Mouse (Mus musculus) urinary bladder, adult 2 months (tissue): ENCODE data around the gene Armh2. TPM values are rescaled to one million over a fixed set of nuclear protein-coding genes. Genes with fewer than 3 reads are reported as not detected.
"Not testable (repeated sequence)": the region's sequence is repeated elsewhere in the genome, so short reads cannot be mapped to it uniquely, and the experiment has no call there.

ENCODE experiments used
- DNase-seq: peaks from one replicate; pipeline ENCODE4 v3.0.0; 2022; ENCODE audit warnings: low spot score
- polyA plus RNA-seq: library from polyadenylated mRNA; depleted of rRNA; stranded (reverse); fragments of >200 nt; gene quantifications from 2 replicates; pipeline ENCODE4 v1.2.3, GENCODE M21; 2012; rRNA removed

Gene Armh2
- polyA plus RNA-seq, 1 experiment: not detected

GRCm38 (mm10) chr13:24757820-24758564 lies 17.0 kb downstream of the Armh2 start:
- DNase-seq: no peak

GRCm38 (mm10) chr13:24759451-24759850 lies 18.4 kb downstream of the Armh2 start:
- no peak for DNase-seq

- no peak for DNase-seq
Measured at GRCm38 (mm10) chr13:24760351-24760870, 19.4 kb downstream of the Armh2 start.

DNA sequence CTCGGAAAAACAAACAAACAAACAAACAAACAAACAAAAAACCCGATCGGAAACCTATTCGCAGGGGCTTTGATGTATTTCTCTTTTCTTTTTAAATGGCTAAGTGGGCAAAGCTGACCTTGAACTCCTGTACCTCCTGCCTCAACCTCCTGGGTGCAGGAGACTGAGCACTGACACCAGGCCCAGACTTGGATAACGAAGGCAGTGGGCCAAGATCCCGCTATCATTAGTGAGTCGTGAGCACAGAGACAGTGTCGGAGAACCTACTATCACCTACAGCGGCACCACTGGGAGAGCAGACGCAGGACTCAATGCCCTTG lies 20.0 kb downstream of the Armh2 start:
- DNase-seq: no peak

- peak; percentile 78 for DNase-seq
Measured at GRCm38 (mm10) chr13:24761403-24762227, 20.6 kb downstream of the Armh2 start, which contains the start of gene Gmnn. Gene Gmnn, minus strand, starts transcription at chr13:24761923.

- no peak for DNase-seq
Measured at GRCm38 (mm10) chr13:24762254-24762653, 21.2 kb downstream of the Armh2 start.

DNA sequence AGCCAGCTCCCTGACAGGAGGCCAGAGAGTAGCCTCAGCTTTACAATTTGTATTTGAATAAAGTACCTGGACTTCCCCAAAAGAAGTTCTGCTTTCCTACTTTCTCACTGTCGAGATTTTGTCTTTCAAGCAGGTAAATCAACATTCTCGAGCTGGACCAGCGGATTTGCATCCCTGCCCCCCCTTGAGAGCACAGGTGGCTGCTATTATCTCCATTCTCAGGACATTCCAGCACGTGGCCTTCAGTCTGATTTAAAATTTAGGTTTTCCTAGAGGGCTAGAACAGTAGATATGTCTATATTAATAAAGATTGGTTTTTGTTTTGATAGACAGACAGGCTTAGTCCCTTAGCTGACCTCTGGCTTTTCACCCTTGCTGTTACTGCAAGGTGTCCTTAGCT lies 26.8 kb downstream of the Armh2 start:
- not testable (repeated sequence) for DNase-seq

DNA sequence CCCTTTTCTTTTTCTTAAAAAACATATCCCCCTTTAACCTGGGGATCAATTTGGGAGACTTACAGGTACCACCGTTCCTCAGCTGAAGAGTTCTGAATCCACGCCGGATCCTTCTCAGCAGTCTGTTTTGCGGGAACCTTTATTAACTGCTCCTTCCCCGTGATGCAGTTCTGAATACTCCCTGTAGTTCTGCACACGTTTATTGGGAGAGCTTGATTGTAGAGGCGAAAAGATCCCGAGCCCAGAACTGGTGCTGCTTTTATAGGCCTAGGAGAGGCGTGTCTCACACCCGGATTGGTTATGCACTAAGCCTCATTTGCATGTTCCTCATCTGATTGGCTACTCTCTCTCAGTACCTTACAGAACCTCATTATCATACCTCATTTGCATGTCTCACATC lies 30.4 kb downstream of the Armh2 start:
- DNase-seq: not testable (repeated sequence)

GRCm38 (mm10) chr13:24776146-24776844 lies 35.3 kb downstream of the Armh2 start:
- DNase-seq: no peak

DNA sequence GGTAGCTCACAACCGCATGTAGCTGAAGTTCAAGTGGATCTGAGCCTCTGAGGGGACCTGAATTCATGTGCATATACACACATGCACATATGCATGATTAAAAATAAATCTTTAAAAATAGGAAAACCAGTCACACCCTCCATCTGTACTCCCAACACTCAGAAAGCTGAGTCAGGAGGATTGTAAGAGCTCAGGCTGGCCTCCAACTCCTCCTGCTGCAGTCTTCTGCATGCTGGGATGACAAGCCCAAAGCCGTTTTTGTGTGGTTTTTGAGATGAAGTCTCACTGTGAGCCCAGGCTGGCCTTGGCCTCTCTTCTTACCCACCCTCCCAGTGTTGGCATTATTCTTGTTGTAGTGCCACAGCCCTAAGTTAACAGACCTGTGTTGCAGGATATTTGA lies 37.0 kb downstream of the Armh2 start:
- no peak for DNase-seq

GRCm38 (mm10) chr13:24778706-24779380 lies 37.8 kb downstream of the Armh2 start:
- DNase-seq: no peak

DNA sequence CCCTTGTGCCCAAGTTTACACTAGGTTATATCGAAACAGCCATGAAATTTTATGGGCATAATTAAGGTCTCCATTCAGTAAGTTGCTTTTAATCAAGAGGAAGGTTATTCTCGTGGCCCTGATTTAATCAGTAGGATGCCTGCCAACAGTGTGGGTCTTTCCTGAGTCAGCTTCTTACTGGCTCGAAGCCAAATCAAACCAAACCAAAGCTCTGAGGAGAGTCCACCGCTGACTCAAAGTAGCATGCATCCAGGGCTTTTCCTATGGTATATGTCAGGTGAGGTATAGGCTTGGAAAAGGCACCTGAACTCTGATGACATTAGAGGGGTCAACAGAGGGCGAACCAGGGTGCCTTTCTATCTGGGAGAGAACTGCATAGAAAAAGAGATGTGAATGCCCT lies 40.9 kb downstream of the Armh2 start:
- no peak for DNase-seq

- no peak for DNase-seq
Measured at GRCm38 (mm10) chr13:24786014-24786490, 45.0 kb downstream of the Armh2 start.

GRCm38 (mm10) chr13:24787477-24787876 lies 46.4 kb downstream of the Armh2 start:
- no peak for DNase-seq

DNA sequence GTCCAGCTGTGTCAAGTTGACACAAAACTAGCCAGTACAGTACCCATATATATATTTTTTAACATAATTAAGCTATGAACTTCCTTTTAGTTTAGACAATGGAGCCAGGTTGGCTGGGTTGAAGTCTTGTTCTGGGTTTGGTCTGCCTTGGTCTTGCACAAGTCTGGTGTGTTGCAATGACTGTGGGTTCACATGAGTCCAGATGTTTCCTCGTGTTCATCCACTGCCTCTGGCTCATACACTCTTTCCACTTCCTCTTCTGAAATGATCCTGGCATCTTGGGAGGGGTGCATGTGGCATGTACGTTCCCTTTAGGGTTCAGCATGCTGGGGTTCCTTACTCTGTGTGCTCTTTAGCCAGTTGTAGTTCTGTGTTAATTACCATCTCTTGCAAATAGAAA lies 50.3 kb downstream of the Armh2 start:
- no peak for DNase-seq

DNA sequence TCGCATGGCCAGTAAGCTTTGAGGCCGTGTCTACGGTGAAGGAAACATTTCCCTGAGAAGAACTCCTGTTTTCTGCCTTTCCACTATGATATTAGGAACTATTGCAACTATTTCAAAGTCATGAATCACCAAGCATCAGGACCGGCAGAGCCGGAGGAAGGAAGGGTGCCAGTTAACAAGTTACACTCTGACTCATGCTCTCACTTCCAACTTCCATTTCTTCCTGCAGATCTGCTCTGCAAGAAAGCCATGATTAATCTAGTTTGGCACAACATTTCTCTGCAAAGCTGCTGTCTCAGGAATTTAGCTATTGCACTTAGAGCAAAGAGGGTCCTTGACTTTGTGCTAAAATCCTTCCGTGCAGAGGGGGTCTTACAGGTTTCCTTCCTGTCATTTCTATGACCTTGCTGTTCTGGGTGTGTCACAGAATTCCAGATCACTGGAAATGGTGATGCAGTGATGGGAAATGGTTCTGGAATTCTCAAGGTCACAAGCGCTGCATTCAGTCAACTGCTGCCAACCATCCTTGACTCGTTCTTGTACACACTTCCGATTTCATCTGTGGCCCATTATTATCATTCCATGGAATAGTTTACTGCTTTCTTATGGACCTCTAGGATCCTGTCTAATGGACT lies 51.5 kb downstream of the Armh2 start:
- no peak for DNase-seq

Other genes starting within 250 kb of the Armh2 start
- gene Ripor2, start 159.0 kb upstream of the Armh2 start, polyA plus RNA-seq: 1.4 and 1.5 TPM in 2 replicates
- 7.9 and 9.8 TPM in 2 replicates for gene Gmnn, start 20.7 kb downstream of the Armh2 start, polyA plus RNA-seq
- 92.9 and 97.0 TPM in 2 replicates for gene BC005537, start 60.4 kb downstream of the Armh2 start, polyA plus RNA-seq
- gene Acot13, start 90.3 kb downstream of the Armh2 start, polyA plus RNA-seq: 94.5 and 97.4 TPM in 2 replicates
- gene Tdp2, start 90.4 kb downstream of the Armh2 start, polyA plus RNA-seq: 22.0 and 28.7 TPM in 2 replicates
- 0.06 and 0.10 TPM in 2 replicates for gene D130043K22Rik, start 103.9 kb downstream of the Armh2 start, polyA plus RNA-seq
- gene Aldh5a1, start 196.4 kb downstream of the Armh2 start, polyA plus RNA-seq: 6.1 TPM in 2 replicates
- 13.7 and 15.2 TPM in 2 replicates for gene Gpld1, start 201.9 kb downstream of the Armh2 start, polyA plus RNA-seq